Mouse (Mus musculus) limb, embryonic 11.5 days (tissue): ENCODE measurements around the gene Igsf3. TPM values are rescaled to one million over a fixed set of nuclear protein-coding genes. Genes with fewer than 3 reads are reported as not detected.

Experiments
- ATAC-seq: fragments of 200-750 bp; cut with Nextera tagmentation; 2 replicates; pipeline ENCODE4 v1.8.0; 2017; ENCODE audit warnings: low read depth; ENCODE audit not compliant: insufficient number of reproducible peaks, low FRiP score, low TSS enrichment
- DNase-seq: peaks from one replicate; pipeline ENCODE4 v3.0.0-alpha.2; 2015; ENCODE audit warnings: low spot score
- H3K27ac ChIP-seq: fragments of 300-500 bp; sonication (generic); replicated peaks from 2 replicates; pipeline ENCODE4 v1.5.1; 2014; ENCODE audit warnings: low read depth, mild to moderate bottlenecking, low read length
- H3K27me3 ChIP-seq: fragments of 300-500 bp; sonication (generic); 2 replicates; pipeline ENCODE4 v1.6.1; 2014; ENCODE audit warnings: mild to moderate bottlenecking, low read length, mixed read lengths; ENCODE audit not compliant: control insufficient read depth, insufficient read depth
- H3K36me3 ChIP-seq: fragments of 300-500 bp; sonication (generic); 2 replicates; pipeline ENCODE4 v1.6.1; 2014; ENCODE audit warnings: mild to moderate bottlenecking, low read length, moderate library complexity, mixed read lengths; ENCODE audit not compliant: control insufficient read depth, insufficient read depth
- H3K4me1 ChIP-seq: fragments of 300-500 bp; sonication (generic); 2 replicates; pipeline ENCODE4 v1.6.1; 2014; ENCODE audit warnings: low read length, mixed read lengths; ENCODE audit not compliant: control insufficient read depth, insufficient read depth
- H3K4me2 ChIP-seq: fragments of 300-500 bp; sonication (generic); 2 replicates; pipeline ENCODE4 v1.6.1; 2014; ENCODE audit warnings: low read depth, mild to moderate bottlenecking, moderate library complexity; ENCODE audit not compliant: severe bottlenecking
- H3K4me3 ChIP-seq: fragments of 300-500 bp; sonication (generic); 2 replicates; pipeline ENCODE4 v1.5.1; 2014; ENCODE audit warnings: low read depth, low read length
- H3K9ac ChIP-seq: fragments of 300-500 bp; sonication (generic); 2 replicates; pipeline ENCODE4 v1.6.1; 2014; ENCODE audit warnings: mild to moderate bottlenecking, low read length
- H3K9me3 ChIP-seq: fragments of 300-500 bp; sonication (generic); 2 replicates; pipeline ENCODE4 v1.6.1; 2016; ENCODE audit warnings: low read length; ENCODE audit not compliant: control insufficient read depth
- WGBS: fragments of 180-500 bp; shearing (Covaris S2); extraction: QIAGEN DNeasy Blood & Tissue Kit; methylation state at CpG from one replicate; pipeline ENCODE4 v1.1.7; 2014; 5-methylcytosine and 5-hydroxymethylcytosine counted together
- polyA plus RNA-seq: library from polyadenylated mRNA; unstranded; fragments of >200 nt; fragmentation: Nextera tagmentation; extraction: Ambion mirVana; gene quantifications from 2 replicates; pipeline ENCODE4 v1.2.1, GENCODE M21; 2014

Gene Igsf3
- polyA plus RNA-seq, 1 experiment from 2014 or later, result 60.1 TPM

DNA sequence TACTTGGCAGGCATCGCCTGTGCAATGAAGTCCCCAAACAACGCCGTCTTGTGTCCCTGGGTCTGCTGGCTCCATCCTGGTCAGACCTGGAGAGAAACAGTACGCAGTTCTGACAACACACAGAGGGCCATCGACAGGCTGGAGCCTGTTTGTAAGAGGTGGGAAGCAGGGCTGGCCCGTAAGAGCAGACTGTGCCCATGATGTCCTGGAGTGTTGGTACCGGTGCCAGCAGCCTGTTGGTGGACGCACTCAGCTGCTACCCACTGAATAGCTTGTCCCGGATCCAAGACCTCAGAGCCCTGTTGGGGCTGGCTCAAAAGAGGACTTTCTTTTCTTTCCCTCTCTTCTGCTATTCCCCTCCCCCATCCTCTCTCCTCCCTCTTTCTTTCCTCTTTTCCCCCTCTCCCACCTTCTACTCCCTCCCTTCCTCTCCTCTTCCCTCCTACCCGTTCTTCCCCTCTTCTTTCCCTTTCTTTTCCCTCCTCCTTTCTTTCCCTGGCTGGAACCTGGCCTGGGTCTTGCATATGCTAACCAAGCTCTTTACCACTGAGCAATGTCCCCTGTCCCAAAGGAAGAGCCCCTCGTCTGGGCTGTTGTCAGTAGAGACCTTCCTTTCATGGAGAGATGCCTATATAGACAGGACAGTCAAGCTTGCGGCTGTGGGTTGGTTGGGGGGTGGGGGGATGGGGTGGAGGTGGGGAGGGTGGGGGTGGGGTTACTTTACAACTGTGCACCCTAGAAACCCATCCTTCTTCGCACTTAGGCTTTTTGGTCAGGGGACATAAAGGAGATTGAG lies 27.9 kb downstream of the Igsf3 start:
- ATAC-seq, result no peak
- Histone ChIP-seq H3K9ac (no peak overlapping the region), H3K9me3 (no peaks in the 10 kb centered on the region), H3K27me3 (no peaks in the 10 kb centered on the region), H3K4me3 (no peak overlapping the region), H3K27ac (no peak overlapping the region; the same call in 1 of the 2 replicates), H3K4me1 (peaks cover 84% of the 10 kb centered on the region), H3K4me2 (no peak overlapping the region), H3K36me3 (no peaks in the 10 kb centered on the region)
- no peak for DNase-seq
- WGBS, result 60% methylated on average over 13 of the region's 13 CpGs

DNA sequence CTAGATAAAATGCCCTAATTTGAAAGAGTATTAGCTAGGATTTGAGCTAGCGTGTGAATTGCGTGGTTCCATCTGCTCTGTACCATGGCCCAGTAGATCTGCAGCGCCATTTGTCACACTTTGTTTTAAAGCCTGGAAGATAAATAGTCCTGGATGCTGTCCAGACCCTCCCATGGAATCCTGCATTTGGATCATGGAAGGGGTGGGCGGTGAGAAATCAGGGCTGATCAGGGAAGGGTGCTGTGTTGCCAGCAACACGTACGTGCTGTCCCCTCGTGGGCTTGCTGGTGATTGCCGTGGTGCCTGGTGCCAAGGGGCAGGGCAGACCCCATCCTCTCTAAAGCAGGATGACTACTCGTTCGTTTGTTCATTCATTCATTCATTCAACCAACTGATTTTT lies 28.6 kb downstream of the Igsf3 start:
- no peaks in the 10 kb centered on the region for H3K36me3 ChIP-seq
- no peak overlapping the region for H3K4me3 ChIP-seq
- no peak for ATAC-seq
- no peak overlapping the region for H3K4me2 ChIP-seq
- H3K9ac ChIP-seq, result no peak overlapping the region
- no peak for DNase-seq
- H3K4me1 ChIP-seq, result peaks cover 85% of the 10 kb centered on the region
- no peaks in the 10 kb centered on the region for H3K9me3 ChIP-seq
- WGBS, result 54% methylated on average over 10 of the region's 10 CpGs
- no peaks in the 10 kb centered on the region for H3K27me3 ChIP-seq
- H3K27ac ChIP-seq, result no peak overlapping the region

DNA sequence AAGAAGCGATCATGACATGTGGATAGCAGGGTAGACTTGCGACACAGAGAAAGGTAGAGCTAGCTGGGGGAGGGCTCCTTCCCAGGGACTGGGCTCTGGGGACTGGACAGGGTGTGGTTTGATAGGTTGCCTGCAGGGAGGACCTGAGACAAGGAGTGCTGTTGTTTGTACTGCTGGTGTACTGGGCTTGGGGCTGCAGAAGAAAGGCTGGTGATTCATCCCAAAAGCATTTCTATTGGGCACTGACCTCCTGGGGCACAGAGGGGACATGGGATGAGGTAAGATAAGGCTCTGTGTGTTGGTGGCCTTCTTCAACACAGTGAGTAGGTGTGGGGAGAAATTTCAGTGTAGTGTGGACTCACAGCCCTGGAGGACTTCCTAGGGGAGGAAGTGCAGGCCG lies 29.2 kb downstream of the Igsf3 start:
- no peaks in the 10 kb centered on the region for H3K36me3 ChIP-seq
- H3K4me1 ChIP-seq, result peaks cover 86% of the 10 kb centered on the region
- no peak for DNase-seq
- H3K4me2 ChIP-seq, result no peak overlapping the region
- H3K27me3 ChIP-seq, result no peaks in the 10 kb centered on the region
- 58% methylated on average over 3 of the region's 3 CpGs for WGBS
- no peak for ATAC-seq
- no peak overlapping the region for H3K9ac ChIP-seq
- no peak overlapping the region for H3K4me3 ChIP-seq
- no peak overlapping the region for H3K27ac ChIP-seq
- H3K9me3 ChIP-seq, result no peaks in the 10 kb centered on the region

DNA sequence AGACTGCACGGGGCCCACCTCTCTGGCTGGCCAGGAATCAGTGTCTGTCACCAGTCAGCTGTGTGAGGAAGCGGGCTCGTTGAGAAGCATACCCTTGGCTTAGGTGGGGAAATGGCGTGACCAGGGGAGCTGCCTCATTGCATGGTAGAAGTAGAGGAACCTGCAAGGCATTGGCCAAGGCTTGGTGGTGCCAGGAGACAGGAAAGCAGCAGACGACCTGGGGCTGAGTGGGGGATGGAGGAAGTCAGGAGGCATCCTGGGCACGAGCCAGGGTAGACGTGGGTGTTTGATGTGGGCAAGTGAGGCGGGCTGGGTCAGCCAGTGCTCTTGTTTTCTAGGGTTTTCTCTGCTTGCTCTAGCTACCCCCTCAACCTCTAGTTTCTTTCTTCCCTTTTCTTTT lies 30.7 kb downstream of the Igsf3 start:
- Histone ChIP-seq H3K27ac (no peak overlapping the region), H3K4me2 (no peak overlapping the region), H3K4me1 (peaks cover 73% of the 10 kb centered on the region), H3K9me3 (no peaks in the 10 kb centered on the region), H3K9ac (peak overlapping the region; percentile 22; the same call in 1 of the 2 replicates), H3K36me3 (no peaks in the 10 kb centered on the region), H3K4me3 (no peak overlapping the region), H3K27me3 (no peaks in the 10 kb centered on the region)
- WGBS, result 74% methylated on average over 8 of the region's 8 CpGs
- DNase-seq (no peak), ATAC-seq (no peak)

DNA sequence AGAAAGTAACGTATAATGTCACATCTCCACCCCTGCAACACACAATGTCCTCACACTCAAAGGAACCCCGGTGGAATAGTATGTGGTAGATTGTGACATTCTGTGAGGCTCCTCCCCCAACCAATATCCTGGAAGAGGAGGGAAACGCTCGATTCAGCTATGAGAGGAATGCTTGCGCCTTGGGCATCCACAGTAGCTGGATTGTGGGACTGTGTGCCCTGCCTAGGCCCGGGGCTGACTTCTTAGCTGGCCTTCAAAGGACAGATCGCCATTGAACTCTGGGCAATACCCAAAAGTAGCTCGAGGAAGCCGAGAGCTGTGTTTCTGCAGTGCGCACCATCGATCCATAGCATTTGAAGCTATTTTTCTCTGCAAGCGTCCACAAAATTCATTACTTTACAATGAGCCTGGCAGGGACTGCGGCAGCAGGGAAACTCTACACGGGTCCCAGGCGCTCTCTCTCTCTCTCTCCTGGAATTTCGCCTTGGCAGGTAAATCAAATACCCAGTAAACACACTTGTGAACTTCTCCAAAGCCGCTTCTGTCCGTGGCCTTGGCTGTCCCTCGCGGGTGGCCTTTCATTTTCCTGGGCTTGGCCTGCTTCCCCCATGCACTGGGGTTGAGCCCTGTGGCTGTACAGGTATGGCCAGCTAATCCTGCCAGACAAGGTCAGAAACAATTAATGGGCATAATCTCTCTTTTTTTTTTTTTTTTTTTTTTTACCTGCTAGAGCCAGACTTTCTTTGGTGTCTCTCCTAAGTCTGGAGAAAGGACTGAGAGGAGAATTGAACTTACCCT lies 32.3 kb downstream of the Igsf3 start:
- H3K9ac ChIP-seq, result no peak overlapping the region
- H3K36me3 ChIP-seq, result no peaks in the 10 kb centered on the region
- H3K9me3 ChIP-seq, result no peaks in the 10 kb centered on the region
- H3K4me3 ChIP-seq, result no peak overlapping the region
- no peak for ATAC-seq
- peak; percentile 44 for DNase-seq
- WGBS, result 38% methylated on average over 20 of the region's 20 CpGs
- H3K4me1 ChIP-seq, result peaks cover 60% of the 10 kb centered on the region
- H3K27me3 ChIP-seq, result no peaks in the 10 kb centered on the region
- H3K27ac ChIP-seq, result peak overlapping the region; percentile 1; the same call in 1 of the 2 replicates
- no peak overlapping the region for H3K4me2 ChIP-seq

DNA sequence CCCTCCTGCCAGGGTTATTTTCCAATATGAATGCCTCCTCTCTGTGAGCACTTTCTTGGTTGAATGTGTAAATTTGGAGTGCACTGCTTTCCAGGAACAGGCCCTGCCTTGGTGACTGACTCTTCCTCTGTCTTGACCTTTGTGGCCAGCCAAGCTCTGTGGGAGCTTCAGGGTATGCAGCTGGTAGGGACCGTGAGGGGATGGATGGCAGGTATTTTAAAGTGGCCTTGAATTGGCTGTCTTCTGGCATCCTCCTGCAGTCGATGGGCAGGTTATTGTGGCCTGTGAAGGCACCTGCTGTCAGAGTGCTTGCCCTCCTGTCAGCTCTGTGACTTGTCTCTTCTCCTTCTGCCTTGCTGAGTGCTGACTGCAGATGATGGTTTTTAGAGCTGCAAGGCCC lies 33.3 kb downstream of the Igsf3 start:
- Histone ChIP-seq H3K27me3 (no peaks in the 10 kb centered on the region), H3K9me3 (no peaks in the 10 kb centered on the region), H3K27ac (no peak overlapping the region), H3K4me3 (no peak overlapping the region), H3K4me1 (peaks cover 52% of the 10 kb centered on the region), H3K9ac (peak overlapping the region; percentile 0; the same call in 1 of the 2 replicates), H3K4me2 (no peak overlapping the region), H3K36me3 (no peaks in the 10 kb centered on the region)
- no peak for ATAC-seq
- WGBS, result 42% methylated on average over 2 of the region's 2 CpGs
- no peak for DNase-seq

DNA sequence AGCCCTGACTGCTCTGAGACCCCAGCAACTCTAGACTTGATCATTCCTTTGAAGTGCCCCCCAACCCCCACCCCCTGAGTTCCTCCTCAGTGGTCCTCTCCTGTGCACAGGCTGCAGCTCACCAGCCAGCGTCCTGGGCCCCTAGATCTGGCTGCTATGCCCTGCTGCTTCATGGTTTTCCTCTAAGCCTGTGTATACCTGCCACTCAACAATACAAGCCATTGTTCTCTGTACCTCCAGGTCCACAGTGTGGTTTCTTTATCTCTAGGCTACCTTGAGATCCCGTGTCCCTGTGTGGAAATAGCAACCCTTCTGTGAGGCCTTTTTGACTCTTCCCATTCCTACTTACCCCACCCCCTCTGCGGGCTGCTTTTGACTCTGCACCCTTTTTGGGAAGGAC lies 33.9 kb downstream of the Igsf3 start:
- Histone ChIP-seq H3K27me3 (no peaks in the 10 kb centered on the region), H3K27ac (no peak overlapping the region), H3K4me3 (no peak overlapping the region), H3K4me2 (no peak overlapping the region), H3K36me3 (no peaks in the 10 kb centered on the region), H3K9ac (no peak overlapping the region), H3K4me1 (peaks cover 47% of the 10 kb centered on the region), H3K9me3 (no peaks in the 10 kb centered on the region)
- WGBS, result 42% methylated on average over 3 of the region's 3 CpGs
- no peak for DNase-seq
- ATAC-seq, result no peak

DNA sequence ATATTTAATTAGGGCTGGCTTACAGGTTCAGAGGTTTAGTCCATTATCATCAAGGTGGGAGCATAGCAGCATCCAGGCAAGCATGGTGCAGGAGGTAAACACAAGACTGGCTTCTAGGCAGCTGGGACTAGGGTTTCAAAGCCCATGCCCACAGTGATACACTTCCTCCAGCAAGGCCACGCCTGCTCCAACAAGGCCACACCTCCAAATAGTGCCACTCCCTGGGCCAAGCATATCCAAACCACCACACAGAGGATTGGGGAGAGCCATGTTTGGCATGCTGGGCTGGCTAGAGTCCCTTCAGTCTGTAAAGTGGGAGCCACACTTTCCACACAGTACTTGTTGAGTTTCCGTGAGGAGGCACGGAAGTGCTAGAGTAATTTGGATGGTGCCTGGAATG lies 34.7 kb downstream of the Igsf3 start:
- Histone ChIP-seq H3K36me3 (no peaks in the 10 kb centered on the region), H3K4me3 (no peak overlapping the region), H3K27ac (no peak overlapping the region), H3K9me3 (no peaks in the 10 kb centered on the region), H3K4me2 (no peak overlapping the region), H3K4me1 (peaks cover 41% of the 10 kb centered on the region), H3K9ac (no peak overlapping the region), H3K27me3 (no peaks in the 10 kb centered on the region)
- 79% methylated on average over 3 of the region's 3 CpGs for WGBS
- ATAC-seq (no peak), DNase-seq (no peak)
